Mouse (Mus musculus) ES-Bruce4 (cell line): ENCODE results near the gene Map3k10.

Experiments used
- CTCF ChIP-seq: IDR thresholded peaks from one replicate; pipeline ENCODE4 v1.8.1; 2011; ENCODE audit warnings: low read depth, low read length
- POLR2A ChIP-seq: IDR thresholded peaks from one replicate; pipeline ENCODE4 v1.8.1; 2011; ENCODE audit warnings: low read length; ENCODE audit not compliant: insufficient read depth

- TF ChIP-seq CTCF (no peak), POLR2A (no peak)
These were observed 8.8 kb upstream of the Map3k10 start for GRCm38 (mm10) chr7:27683218-27683617.
